Mouse (Mus musculus) limb, embryonic 13.5 days (tissue): ENCODE measurements around the gene Lrrc29. TPM values are rescaled to one million over a fixed set of nuclear protein-coding genes. Genes with fewer than 3 reads are reported as not detected.

ENCODE experiments used
- ATAC-seq: fragments of 200-750 bp; cut with Nextera tagmentation; 2 replicates; pipeline ENCODE4 v1.8.0; 2017; ENCODE audit warnings: low read depth, moderate number of reproducible peaks, moderate TSS enrichment; ENCODE audit not compliant: low FRiP score
- H3K27ac ChIP-seq: fragments of 300-500 bp; sonication (generic); 2 replicates; pipeline ENCODE4 v1.5.1; 2015; ENCODE audit warnings: inconsistent platforms, mild to moderate bottlenecking, moderate library complexity
- H3K27me3 ChIP-seq: fragments of 300-500 bp; sonication (generic); 2 replicates; pipeline ENCODE4 v1.6.1; 2015; ENCODE audit warnings: mild to moderate bottlenecking, inconsistent platforms
- H3K36me3 ChIP-seq: fragments of 300-500 bp; sonication (generic); 2 replicates; pipeline ENCODE4 v1.6.1; 2015; ENCODE audit warnings: inconsistent platforms, mild to moderate bottlenecking, moderate library complexity
- H3K4me1 ChIP-seq: fragments of 300-500 bp; sonication (generic); 2 replicates; pipeline ENCODE4 v1.6.1; 2015; ENCODE audit warnings: inconsistent platforms
- H3K4me2 ChIP-seq: fragments of 300-500 bp; sonication (generic); replicated peaks from 2 replicates; pipeline ENCODE4 v1.6.1; 2015; ENCODE audit warnings: inconsistent platforms, mild to moderate bottlenecking, moderate library complexity
- H3K4me3 ChIP-seq: fragments of 300-500 bp; sonication (generic); 2 replicates; pipeline ENCODE4 v1.5.1; 2015; ENCODE audit warnings: moderate library complexity, mild to moderate bottlenecking, inconsistent platforms
- H3K9ac ChIP-seq: fragments of 300-500 bp; sonication (generic); 2 replicates; pipeline ENCODE4 v1.6.1; 2015; ENCODE audit warnings: mild to moderate bottlenecking, inconsistent platforms
- H3K9me3 ChIP-seq: fragments of 300-500 bp; sonication (generic); 2 replicates; pipeline ENCODE4 v1.6.1; 2016; ENCODE audit warnings: inconsistent platforms
- WGBS: fragments of 180-500 bp; shearing (Covaris S2); methylation state at CpG from one replicate; pipeline ENCODE4 v1.1.7; 2015; 5-methylcytosine and 5-hydroxymethylcytosine counted together
- polyA plus RNA-seq: library from polyadenylated mRNA; unstranded; fragments of >200 nt; fragmentation: Nextera tagmentation; extraction: Ambion mirVana; gene quantifications from 2 replicates; pipeline ENCODE4 v1.2.1, GENCODE M21; 2015

Gene Lrrc29
- polyA plus RNA-seq, 1 experiment from 2014 or later = 1.8 TPM

GRCm38 (mm10) chr8:105341399-105341798 is 15.3 kb upstream of the Lrrc29 start:
- no peak overlapping the region for H3K4me2 ChIP-seq
- no peak overlapping the region for H3K27ac ChIP-seq
- no peak overlapping the region for H3K4me3 ChIP-seq
- no peaks in the 10 kb centered on the region for H3K9me3 ChIP-seq
- no peak overlapping the region for H3K9ac ChIP-seq
- no peak for ATAC-seq
- H3K4me1 ChIP-seq = peaks cover 37% of the 10 kb centered on the region
- no peaks in the 10 kb centered on the region for H3K27me3 ChIP-seq
- 42% methylated on average over 8 of the region's 8 CpGs for WGBS
- peaks cover 20% of the 10 kb centered on the region for H3K36me3 ChIP-seq

- Histone ChIP-seq H3K4me1 (peaks cover 24% of the 10 kb centered on the region), H3K27ac (no peak overlapping the region), H3K9ac (no peak overlapping the region), H3K27me3 (no peaks in the 10 kb centered on the region), H3K9me3 (no peaks in the 10 kb centered on the region), H3K4me3 (no peak overlapping the region), H3K4me2 (no peak overlapping the region), H3K36me3 (peaks cover 33% of the 10 kb centered on the region)
- ATAC-seq = no peak
- 78% methylated on average over 6 of the region's 6 CpGs for WGBS
Measured at GRCm38 (mm10) chr8:105339886-105340635, 14.0 kb upstream of the Lrrc29 start.

DNA sequence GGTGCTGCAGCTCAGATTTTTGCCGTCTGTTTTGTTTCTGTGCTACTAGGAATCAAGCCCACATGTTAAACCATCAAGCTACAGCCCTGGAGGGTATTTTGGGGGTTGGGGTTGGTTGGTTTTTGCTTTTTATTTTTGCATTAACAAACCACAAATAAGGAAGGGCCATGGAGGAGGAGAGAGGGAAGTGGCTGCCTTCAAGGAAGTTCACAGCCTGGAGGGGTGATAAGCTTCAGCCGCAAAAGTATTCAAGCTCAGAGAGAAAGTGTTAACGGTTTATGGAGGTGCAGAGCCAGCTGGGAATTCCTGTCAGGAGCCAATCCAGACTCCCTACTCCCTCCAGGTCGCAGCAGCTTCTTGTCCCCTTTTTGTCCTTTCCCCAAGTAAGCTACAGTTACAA is 12.9 kb upstream of the Lrrc29 start:
- H3K9me3 ChIP-seq = no peaks in the 10 kb centered on the region
- no peaks in the 10 kb centered on the region for H3K27me3 ChIP-seq
- 14% methylated on average over 4 of the region's 4 CpGs for WGBS
- H3K27ac ChIP-seq = 0 out of 2 replicates have a peak overlapping the region, but pooled peaks have one; percentile 33
- H3K4me1 ChIP-seq = peaks cover 17% of the 10 kb centered on the region
- no peak overlapping the region for H3K4me3 ChIP-seq
- ATAC-seq = no peak
- H3K4me2 ChIP-seq = no peak overlapping the region
- peak overlapping the region; percentile 45; the same call in 1 of the 2 replicates for H3K9ac ChIP-seq
- peaks cover 44% of the 10 kb centered on the region for H3K36me3 ChIP-seq

- Histone ChIP-seq H3K36me3 (peaks cover 67% of the 10 kb centered on the region), H3K4me2 (no peak overlapping the region), H3K9ac (no peak overlapping the region), H3K9me3 (no peaks in the 10 kb centered on the region), H3K4me1 (peaks cover 16% of the 10 kb centered on the region), H3K27me3 (no peaks in the 10 kb centered on the region), H3K4me3 (no peak overlapping the region), H3K27ac (no peak overlapping the region)
- WGBS = 43% methylated on average over 32 of the region's 32 CpGs
- no peak for ATAC-seq
Measured at GRCm38 (mm10) chr8:105336373-105337130, 10.5 kb upstream of the Lrrc29 start.

GRCm38 (mm10) chr8:105332523-105332922 is 6.4 kb upstream of the Lrrc29 start:
- ATAC-seq = no peak
- H3K27me3 ChIP-seq = no peaks in the 10 kb centered on the region
- no peaks in the 10 kb centered on the region for H3K9me3 ChIP-seq
- H3K27ac ChIP-seq = no peak overlapping the region
- H3K4me3 ChIP-seq = no peak overlapping the region
- peaks cover 4% of the 10 kb centered on the region; the same call in 1 of the 2 replicates for H3K4me1 ChIP-seq
- no peak overlapping the region for H3K4me2 ChIP-seq
- 79% methylated on average over 2 of the region's 2 CpGs for WGBS
- no peak overlapping the region for H3K9ac ChIP-seq
- H3K36me3 ChIP-seq = peaks cover 96% of the 10 kb centered on the region

DNA sequence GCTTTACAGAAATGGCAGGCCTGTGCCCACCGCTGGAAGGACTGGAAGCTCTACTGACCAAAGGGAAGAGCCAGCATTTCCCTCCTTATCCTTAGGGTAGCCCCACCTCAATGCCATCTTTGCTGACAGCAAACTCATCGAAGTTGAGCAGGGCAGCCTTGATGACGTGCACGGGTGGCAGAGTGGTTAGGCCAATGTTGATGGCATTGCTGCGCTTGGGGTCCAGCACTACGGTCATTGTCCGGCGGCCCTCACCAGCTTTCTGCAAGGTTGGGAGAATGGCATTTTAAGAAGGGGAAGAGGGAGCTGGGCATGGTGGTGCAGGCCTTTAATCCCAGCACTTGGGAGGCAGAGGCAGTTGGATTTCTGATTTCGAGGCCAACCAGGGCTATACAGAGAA is 5.9 kb upstream of the Lrrc29 start:
- Histone ChIP-seq H3K4me2 (no peak overlapping the region), H3K9me3 (no peaks in the 10 kb centered on the region), H3K27ac (no peak overlapping the region)

GRCm38 (mm10) chr8:105331469-105331868 is 5.4 kb upstream of the Lrrc29 start:
- 95% methylated on average over 22 of the region's 22 CpGs for WGBS
- Histone ChIP-seq H3K9me3 (no peaks in the 10 kb centered on the region), H3K36me3 (peaks cover 85% of the 10 kb centered on the region)

More for the DNA sequence above, 5.9 kb upstream of the Lrrc29 start:
- Histone ChIP-seq H3K36me3 (peaks cover 90% of the 10 kb centered on the region), H3K27me3 (no peaks in the 10 kb centered on the region), H3K4me3 (no peak overlapping the region), H3K9ac (no peak overlapping the region), H3K4me1 (peaks cover 10% of the 10 kb centered on the region)
- WGBS = 95% methylated on average over 9 of the region's 9 CpGs
- no peak for ATAC-seq

DNA sequence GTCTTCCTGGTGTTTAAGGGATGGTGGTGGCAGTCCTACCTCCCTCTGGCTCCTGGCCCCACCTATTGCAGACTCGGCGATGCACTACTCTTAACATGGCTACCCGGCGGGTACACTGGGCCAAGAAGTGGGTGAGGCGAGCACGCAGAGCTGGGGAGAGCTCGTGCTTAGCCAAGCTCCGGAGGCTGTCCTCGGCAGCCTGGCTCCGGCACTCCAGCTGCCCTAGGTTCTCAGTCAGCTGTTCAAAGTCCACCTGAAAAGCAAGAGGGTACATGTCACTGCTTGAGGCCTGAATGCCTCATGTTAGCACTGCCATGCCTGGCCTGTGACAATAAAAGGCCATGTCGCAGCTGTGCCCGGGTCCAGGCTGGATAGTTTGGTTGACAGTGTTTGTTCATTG is 4.2 kb upstream of the Lrrc29 start:
- Histone ChIP-seq H3K4me1 (peaks cover 17% of the 10 kb centered on the region), H3K9ac (no peak overlapping the region), H3K4me2 (no peak overlapping the region), H3K9me3 (no peaks in the 10 kb centered on the region), H3K27me3 (no peaks in the 10 kb centered on the region), H3K4me3 (no peak overlapping the region), H3K36me3 (peaks cover 74% of the 10 kb centered on the region), H3K27ac (no peak overlapping the region)
- ATAC-seq = no peak
- WGBS = 92% methylated on average over 12 of the region's 12 CpGs

More at GRCm38 (mm10) chr8:105331469-105331868, 5.4 kb upstream of the Lrrc29 start:
- peaks cover 12% of the 10 kb centered on the region for H3K4me1 ChIP-seq
- no peaks in the 10 kb centered on the region for H3K27me3 ChIP-seq
- H3K27ac ChIP-seq = no peak overlapping the region
- H3K9ac ChIP-seq = no peak overlapping the region
- H3K4me2 ChIP-seq = no peak overlapping the region
- no peak overlapping the region for H3K4me3 ChIP-seq
- ATAC-seq = no peak

- WGBS = 44% methylated on average over 6 of the region's 6 CpGs
- H3K4me3 ChIP-seq = peak overlapping the region; percentile 81
- H3K9me3 ChIP-seq = no peaks in the 10 kb centered on the region
- peaks cover 55% of the 10 kb centered on the region for H3K36me3 ChIP-seq
- H3K9ac ChIP-seq = peak overlapping the region; percentile 87
- H3K4me2 ChIP-seq = peak overlapping the region; percentile 87
- peaks cover 25% of the 10 kb centered on the region for H3K4me1 ChIP-seq
- no peaks in the 10 kb centered on the region for H3K27me3 ChIP-seq
- peak overlapping the region; percentile 85; the same call in 1 of the 2 replicates for H3K27ac ChIP-seq
- ATAC-seq = no peak
Measured at GRCm38 (mm10) chr8:105326968-105327367, 890 bp upstream of the Lrrc29 start.

GRCm38 (mm10) chr8:105325641-105326093 is 411 bp downstream of the Lrrc29 start:
- peak; percentile 21 for ATAC-seq
- Histone ChIP-seq H3K9me3 (no peaks in the 10 kb centered on the region), H3K36me3 (peaks cover 43% of the 10 kb centered on the region), H3K27me3 (no peaks in the 10 kb centered on the region), H3K9ac (peak overlapping the region; percentile 87), H3K4me2 (peak overlapping the region; percentile 87), H3K4me3 (peak overlapping the region; percentile 81), H3K27ac (peak overlapping the region; percentile 85; the same call in 1 of the 2 replicates), H3K4me1 (peaks cover 25% of the 10 kb centered on the region)
- WGBS = under 1% methylated on average over 12 of the region's 12 CpGs

DNA sequence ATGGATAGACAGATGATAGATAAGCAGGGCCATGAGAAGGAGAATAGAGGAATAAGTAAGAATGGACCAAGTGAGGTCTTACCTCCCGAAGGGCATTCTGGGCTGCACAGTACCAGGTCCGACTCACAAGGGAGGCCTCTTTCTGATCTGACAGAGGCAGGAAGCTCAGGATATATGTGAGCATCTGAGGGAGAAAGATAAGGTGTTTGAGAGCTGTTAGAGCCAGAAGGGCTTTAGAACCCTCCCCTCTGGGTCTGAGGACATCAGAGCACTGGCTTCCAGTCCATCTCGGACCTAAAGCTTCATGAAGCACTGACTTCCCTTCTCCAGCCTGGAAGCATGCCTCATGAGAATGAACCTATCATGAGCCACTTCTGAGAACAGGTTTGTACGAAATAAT is 2.9 kb downstream of the Lrrc29 start:
- WGBS = 84% methylated on average over 4 of the region's 4 CpGs

GRCm38 (mm10) chr8:105318662-105319190 is 7.4 kb downstream of the Lrrc29 start:
- Histone ChIP-seq H3K9ac (no peak overlapping the region), H3K4me1 (no peaks in the 10 kb centered on the region), H3K27me3 (no peaks in the 10 kb centered on the region), H3K9me3 (no peaks in the 10 kb centered on the region), H3K4me3 (no peak overlapping the region), H3K36me3 (peaks cover 77% of the 10 kb centered on the region), H3K27ac (no peak overlapping the region), H3K4me2 (no peak overlapping the region)
- ATAC-seq = no peak
- WGBS = 84% methylated on average over 11 of the region's 11 CpGs

More for the DNA sequence above, 2.9 kb downstream of the Lrrc29 start:
- no peak for ATAC-seq
- no peaks in the 10 kb centered on the region for H3K9me3 ChIP-seq
- no peak overlapping the region for H3K4me2 ChIP-seq
- H3K36me3 ChIP-seq = peaks cover 39% of the 10 kb centered on the region
- no peaks in the 10 kb centered on the region for H3K27me3 ChIP-seq
- peaks cover 25% of the 10 kb centered on the region for H3K4me1 ChIP-seq
- no peak overlapping the region for H3K27ac ChIP-seq
- no peak overlapping the region for H3K4me3 ChIP-seq
- no peak overlapping the region for H3K9ac ChIP-seq
